Mouse (Mus musculus): ENCODE data around the gene Rbfox2. TPM values are rescaled to one million over a fixed set of nuclear protein-coding genes. Genes with fewer than 3 reads are reported as not detected.

The Rbfox2 gene
- polyA plus RNA-seq, 1 experiment = 193 TPM

DNA sequence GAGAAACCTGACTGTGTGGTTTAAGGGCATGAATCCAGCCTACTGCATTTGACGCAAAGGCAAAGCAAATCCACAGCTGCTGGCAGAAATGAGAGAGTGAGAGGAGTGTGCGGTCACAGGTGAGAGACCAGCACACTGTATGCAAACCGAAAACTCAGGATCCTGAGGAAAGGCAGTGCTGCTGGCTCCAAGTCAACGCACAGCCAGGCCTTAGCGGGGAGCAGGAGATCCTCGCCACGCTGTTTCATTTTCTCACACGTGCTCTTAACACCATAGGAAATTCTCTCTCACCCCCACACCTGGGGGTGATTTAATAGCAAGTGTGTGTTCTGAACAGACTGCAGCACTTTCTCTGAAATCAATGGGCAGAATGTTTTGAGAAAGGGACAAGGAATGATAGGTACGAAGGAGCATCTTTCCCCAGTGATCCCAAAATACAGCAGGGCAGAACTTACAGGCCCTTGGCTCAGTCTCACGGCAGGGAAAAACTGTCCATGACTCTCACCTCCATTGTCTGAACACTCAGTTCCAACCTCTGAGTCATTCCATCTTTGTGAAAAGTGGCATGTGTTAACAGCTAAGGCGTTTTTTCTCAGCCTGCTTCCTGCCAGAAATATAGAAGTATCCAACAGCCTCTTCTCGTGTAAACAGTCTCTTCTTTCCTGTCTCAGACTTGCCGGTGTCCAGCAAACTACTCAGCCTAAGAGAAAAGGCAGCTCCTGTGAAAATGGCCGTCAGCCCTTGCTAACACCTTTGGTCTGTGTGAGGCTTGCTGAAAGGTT, 114.5 kb downstream of the Rbfox2 start:
- Histone ChIP-seq H3K27ac (ENCODE audit: insufficient read depth, low read length) (no peak overlapping the region), H3K4me1 (ENCODE audit: control insufficient read depth, insufficient read depth, low read length) (peaks cover 6% of the 10 kb centered on the region), H3K4me3 (ENCODE audit: insufficient read depth, low read length) (no peak overlapping the region)
- no peak for TF ChIP-seq CTCF (IDR thresholded peaks at IDR 0.05; ENCODE audit: extremely low read depth, insufficient read depth, low read length)
- TF ChIP-seq POLR2A (IDR thresholded peaks at IDR 0.05; ENCODE audit: extremely low read depth, insufficient read depth, low read length) = no peak

DNA sequence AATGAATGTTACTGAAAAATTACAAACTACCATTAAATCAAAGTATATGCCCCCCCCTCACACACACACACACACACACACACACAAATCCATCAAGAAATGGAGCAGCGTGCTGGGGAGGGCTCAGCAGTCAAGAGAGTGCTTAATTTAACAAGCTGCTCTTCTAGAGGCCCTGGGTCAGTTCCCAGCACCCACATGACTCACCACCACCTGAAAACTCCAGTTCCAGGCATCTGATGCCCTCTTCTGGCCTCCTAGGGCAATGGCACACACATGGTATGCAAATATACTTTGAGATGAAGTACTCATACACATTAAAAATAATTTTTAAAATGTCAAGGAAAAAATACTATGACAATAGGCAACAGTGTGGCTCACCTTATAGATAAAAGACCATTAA, 120.7 kb downstream of the Rbfox2 start:
- no peak for TF ChIP-seq CTCF (IDR thresholded peaks at IDR 0.05; ENCODE audit: extremely low read depth, insufficient read depth, low read length)
- Histone ChIP-seq H3K4me3 (ENCODE audit: insufficient read depth, low read length) (no peak overlapping the region), H3K27ac (ENCODE audit: insufficient read depth, low read length) (no peak overlapping the region), H3K4me1 (ENCODE audit: control insufficient read depth, insufficient read depth, low read length) (peaks cover 2% of the 10 kb centered on the region)

DNA sequence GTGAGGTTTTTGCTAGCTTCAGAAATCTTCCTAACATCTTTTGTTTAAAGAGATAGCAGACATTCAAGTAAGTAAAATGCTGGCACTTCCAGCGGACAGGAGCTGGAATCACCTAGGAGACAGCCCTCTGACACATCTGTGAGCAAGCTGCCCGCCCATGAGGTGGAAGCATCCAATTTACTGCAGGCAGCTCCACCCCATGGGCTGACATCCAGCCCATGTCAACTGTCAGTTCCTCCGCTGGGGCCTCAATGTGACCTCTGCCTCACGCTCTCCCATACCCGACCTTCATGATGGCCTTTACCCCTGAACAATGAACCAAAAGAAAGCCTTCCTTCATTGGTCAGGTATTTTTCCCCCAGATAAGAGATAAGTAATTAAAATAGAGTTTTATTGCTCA, 121.2 kb downstream of the Rbfox2 start:
- Histone ChIP-seq H3K4me3 (ENCODE audit: insufficient read depth, low read length) (no peak overlapping the region), H3K4me1 (ENCODE audit: control insufficient read depth, insufficient read depth, low read length) (peaks cover 2% of the 10 kb centered on the region), H3K27ac (ENCODE audit: insufficient read depth, low read length) (no peak overlapping the region)
- TF ChIP-seq POLR2A (IDR thresholded peaks at IDR 0.05; ENCODE audit: extremely low read depth, insufficient read depth, low read length) (no peak), CTCF (IDR thresholded peaks at IDR 0.05; ENCODE audit: extremely low read depth, insufficient read depth, low read length) (no peak)

DNA sequence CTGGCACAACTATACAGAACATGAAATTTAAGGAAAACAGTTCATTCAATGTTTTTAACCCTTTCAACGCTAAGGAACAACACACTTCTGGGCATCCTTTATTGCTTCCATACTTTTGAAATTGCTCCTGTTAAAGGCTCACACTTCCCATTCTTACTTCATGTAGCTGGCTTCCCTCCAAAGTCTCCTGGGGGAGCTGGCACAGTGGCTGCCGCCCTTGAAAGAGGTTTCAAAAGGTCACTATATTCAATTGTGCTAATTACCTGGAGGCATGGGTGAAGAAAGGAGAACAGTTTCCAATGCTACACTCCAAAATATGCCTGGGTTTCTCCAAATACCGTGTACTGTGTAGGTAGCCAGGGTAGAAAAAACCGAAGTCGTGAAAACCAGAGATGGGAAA, 124.0 kb downstream of the Rbfox2 start:
- Histone ChIP-seq H3K27ac (ENCODE audit: insufficient read depth, low read length) (no peak overlapping the region), H3K4me3 (ENCODE audit: insufficient read depth, low read length) (no peak overlapping the region), H3K4me1 (ENCODE audit: control insufficient read depth, insufficient read depth, low read length) (no peaks in the 10 kb centered on the region; the same call in none of the 2 replicates)
- TF ChIP-seq CTCF (IDR thresholded peaks at IDR 0.05; ENCODE audit: extremely low read depth, insufficient read depth, low read length) = no peak
- TF ChIP-seq POLR2A (IDR thresholded peaks at IDR 0.05; ENCODE audit: extremely low read depth, insufficient read depth, low read length) = no peak

DNA sequence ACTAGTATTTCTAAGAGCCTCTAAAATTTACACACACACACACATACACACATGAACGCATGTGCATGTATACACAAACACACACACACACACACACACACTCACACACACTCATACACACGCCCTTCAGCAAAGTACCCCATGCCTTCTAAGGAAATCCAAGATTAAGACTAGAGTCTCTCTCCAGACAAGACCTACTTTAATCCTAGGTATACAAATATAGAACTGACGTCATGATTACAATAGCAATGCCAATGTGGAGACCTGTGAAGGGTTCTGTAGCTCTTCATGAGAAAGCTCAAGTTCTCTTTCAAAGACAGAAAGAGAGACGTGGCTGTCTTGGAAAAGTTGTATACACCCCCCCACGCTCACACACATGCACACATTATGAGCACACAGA, 132.8 kb downstream of the Rbfox2 start:
- peaks cover 4% of the 10 kb centered on the region; the same call in 1 of the 2 replicates for H3K4me1 ChIP-seq (ENCODE audit: control insufficient read depth, insufficient read depth, low read length)
- H3K4me3 ChIP-seq (ENCODE audit: insufficient read depth, low read length) = no peak overlapping the region
- no peak for TF ChIP-seq POLR2A (IDR thresholded peaks at IDR 0.05; ENCODE audit: extremely low read depth, insufficient read depth, low read length)
- TF ChIP-seq CTCF (IDR thresholded peaks at IDR 0.05; ENCODE audit: extremely low read depth, insufficient read depth, low read length) = no peak
- H3K27ac ChIP-seq (ENCODE audit: insufficient read depth, low read length) = no peak overlapping the region

DNA sequence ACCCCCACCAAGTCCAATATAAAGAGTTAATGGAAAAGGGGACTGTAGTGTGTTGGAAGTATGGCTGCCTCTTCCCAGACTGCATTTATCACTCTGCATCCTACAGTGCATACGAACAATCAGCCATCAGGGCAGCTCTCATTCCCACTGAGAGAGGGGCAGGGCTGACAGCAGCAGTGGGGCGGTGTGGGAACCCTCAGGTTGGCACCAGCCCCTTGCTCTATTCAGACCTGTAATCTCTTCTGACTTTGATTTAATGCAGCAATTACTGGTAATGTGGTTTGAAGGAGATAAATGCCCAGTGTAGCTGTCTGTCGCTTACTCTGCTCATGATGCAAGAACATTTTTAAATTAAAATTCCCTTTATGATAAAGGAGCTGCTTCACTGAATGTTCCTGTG, 134.4 kb downstream of the Rbfox2 start:
- Histone ChIP-seq H3K4me1 (ENCODE audit: control insufficient read depth, insufficient read depth, low read length) (peaks cover 4% of the 10 kb centered on the region; the same call in 1 of the 2 replicates), H3K4me3 (ENCODE audit: insufficient read depth, low read length) (no peak overlapping the region), H3K27ac (ENCODE audit: insufficient read depth, low read length) (no peak overlapping the region)
- TF ChIP-seq POLR2A (IDR thresholded peaks at IDR 0.05; ENCODE audit: extremely low read depth, insufficient read depth, low read length) = no peak
- no peak for TF ChIP-seq CTCF (IDR thresholded peaks at IDR 0.05; ENCODE audit: extremely low read depth, insufficient read depth, low read length)

DNA sequence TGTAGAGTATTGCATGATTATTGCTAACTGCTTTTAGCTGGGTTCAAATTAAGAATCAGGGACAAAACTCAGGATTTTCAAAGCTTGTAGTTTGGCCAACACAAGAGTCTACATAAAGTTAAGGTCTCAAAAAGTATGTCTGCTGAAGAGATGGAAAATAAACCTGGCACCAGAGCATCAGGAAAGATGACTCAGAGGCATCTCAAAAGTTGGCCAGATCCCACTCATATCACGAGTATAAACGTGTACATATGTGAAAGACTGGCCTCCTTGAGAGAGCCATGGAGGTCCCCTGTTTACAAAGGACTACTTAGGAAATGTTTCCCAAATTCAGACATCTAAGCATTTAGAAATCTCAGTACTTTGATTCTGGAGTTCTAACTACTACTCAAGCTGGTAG, 138.0 kb downstream of the Rbfox2 start:
- TF ChIP-seq POLR2A (IDR thresholded peaks at IDR 0.05; ENCODE audit: extremely low read depth, insufficient read depth, low read length) (no peak), CTCF (IDR thresholded peaks at IDR 0.05; ENCODE audit: extremely low read depth, insufficient read depth, low read length) (no peak)
- Histone ChIP-seq H3K27ac (ENCODE audit: insufficient read depth, low read length) (no peak overlapping the region), H3K4me1 (ENCODE audit: control insufficient read depth, insufficient read depth, low read length) (peaks cover 4% of the 10 kb centered on the region; the same call in 1 of the 2 replicates), H3K4me3 (ENCODE audit: insufficient read depth, low read length) (no peak overlapping the region)

DNA sequence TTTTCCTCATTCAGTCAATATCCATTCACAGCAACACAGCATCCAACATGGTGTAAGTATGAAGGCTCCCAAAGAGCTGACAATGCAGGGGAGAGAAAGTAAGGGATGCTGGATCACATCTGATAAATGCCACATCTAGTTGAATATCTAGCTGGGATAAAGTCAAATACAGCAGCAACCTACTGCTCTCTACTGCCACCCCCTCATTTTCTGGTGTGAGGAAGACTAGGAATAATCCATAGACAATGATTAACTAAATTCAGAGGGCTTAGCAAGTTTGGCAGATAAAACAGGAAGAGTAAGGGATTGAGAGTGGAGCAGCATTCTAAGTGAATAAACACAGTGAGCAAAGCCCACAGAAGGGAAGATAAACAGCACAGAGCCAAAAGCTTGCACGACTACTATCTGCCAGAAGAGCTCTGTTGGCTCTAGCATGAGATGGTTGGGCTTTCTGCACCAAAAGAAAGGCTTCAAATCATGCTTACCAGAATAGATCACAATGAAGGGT, 140.5 kb downstream of the Rbfox2 start:
- H3K27ac ChIP-seq (ENCODE audit: insufficient read depth, low read length) = no peak overlapping the region
- no peak overlapping the region for H3K4me3 ChIP-seq (ENCODE audit: insufficient read depth, low read length)
- H3K4me1 ChIP-seq (ENCODE audit: control insufficient read depth, insufficient read depth, low read length) = peaks cover 3% of the 10 kb centered on the region; the same call in 1 of the 2 replicates
- TF ChIP-seq POLR2A (IDR thresholded peaks at IDR 0.05; ENCODE audit: extremely low read depth, insufficient read depth, low read length) (no peak), CTCF (IDR thresholded peaks at IDR 0.05; ENCODE audit: extremely low read depth, insufficient read depth, low read length) (no peak)

DNA sequence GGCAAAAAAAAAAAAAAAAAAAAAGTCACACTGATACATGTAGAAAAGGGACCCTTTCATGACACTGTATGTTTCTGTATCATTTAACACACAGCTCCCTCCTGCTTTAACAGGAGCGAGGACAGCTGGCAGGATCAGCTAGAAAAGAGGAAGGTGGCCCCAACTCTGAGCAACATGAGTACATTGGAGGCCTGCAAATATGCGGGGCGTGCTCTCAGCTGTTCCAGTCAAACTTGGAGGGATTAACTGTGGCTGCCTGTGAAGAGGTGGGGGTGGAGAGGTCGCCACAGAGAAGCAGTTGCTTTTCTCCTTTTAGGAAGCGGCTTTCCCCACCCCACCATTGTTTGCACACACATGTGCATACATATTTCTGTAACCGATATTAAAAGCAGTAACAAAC, 143.5 kb downstream of the Rbfox2 start:
- TF ChIP-seq CTCF (IDR thresholded peaks at IDR 0.05; ENCODE audit: extremely low read depth, insufficient read depth, low read length) (no peak), POLR2A (IDR thresholded peaks at IDR 0.05; ENCODE audit: extremely low read depth, insufficient read depth, low read length) (no peak)
- H3K27ac ChIP-seq (ENCODE audit: insufficient read depth, low read length) = no peak overlapping the region
- no peak overlapping the region for H3K4me3 ChIP-seq (ENCODE audit: insufficient read depth, low read length)
- peaks cover 3% of the 10 kb centered on the region; the same call in 1 of the 2 replicates for H3K4me1 ChIP-seq (ENCODE audit: control insufficient read depth, insufficient read depth, low read length)

DNA sequence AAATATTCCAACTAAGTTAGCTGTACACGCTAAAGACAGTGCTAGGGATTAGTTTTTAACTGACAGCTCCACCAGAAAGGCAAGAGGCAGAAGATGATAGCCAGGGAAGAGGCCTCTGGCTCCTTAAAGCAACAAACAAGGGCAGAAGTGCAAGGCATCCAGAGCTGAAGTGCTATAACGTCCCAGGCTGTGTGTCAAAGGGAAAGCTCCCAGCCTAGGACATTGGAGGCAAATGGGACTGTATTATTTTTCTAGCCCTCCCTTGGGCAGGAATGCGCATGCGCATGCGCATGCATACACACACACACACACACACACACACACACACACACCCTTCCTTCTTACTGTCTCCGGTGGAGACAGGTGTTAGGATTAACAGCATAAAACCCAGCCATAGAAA, 143.9 kb downstream of the Rbfox2 start:
- Histone ChIP-seq H3K27ac (ENCODE audit: insufficient read depth, low read length) (no peak overlapping the region), H3K4me3 (ENCODE audit: insufficient read depth, low read length) (no peak overlapping the region), H3K4me1 (ENCODE audit: control insufficient read depth, insufficient read depth, low read length) (peaks cover 3% of the 10 kb centered on the region; the same call in 1 of the 2 replicates)
- no peak for TF ChIP-seq POLR2A (IDR thresholded peaks at IDR 0.05; ENCODE audit: extremely low read depth, insufficient read depth, low read length)
- no peak for TF ChIP-seq CTCF (IDR thresholded peaks at IDR 0.05; ENCODE audit: extremely low read depth, insufficient read depth, low read length)

Data from cortical plate, adult 2 months (tissue).